Mouse (Mus musculus): Measurements from ENCODE around the gene Rph3a. TPM values are rescaled to one million over a fixed set of nuclear protein-coding genes. Genes with fewer than 3 reads are reported as not detected.
"Not testable (repeated sequence)": the region's sequence is repeated elsewhere in the genome, so short reads cannot be mapped to it uniquely, and the experiment has no call there.

Rph3a gene
- total and polyA plus RNA-seq, 3 experiments, result not detected

DNA sequence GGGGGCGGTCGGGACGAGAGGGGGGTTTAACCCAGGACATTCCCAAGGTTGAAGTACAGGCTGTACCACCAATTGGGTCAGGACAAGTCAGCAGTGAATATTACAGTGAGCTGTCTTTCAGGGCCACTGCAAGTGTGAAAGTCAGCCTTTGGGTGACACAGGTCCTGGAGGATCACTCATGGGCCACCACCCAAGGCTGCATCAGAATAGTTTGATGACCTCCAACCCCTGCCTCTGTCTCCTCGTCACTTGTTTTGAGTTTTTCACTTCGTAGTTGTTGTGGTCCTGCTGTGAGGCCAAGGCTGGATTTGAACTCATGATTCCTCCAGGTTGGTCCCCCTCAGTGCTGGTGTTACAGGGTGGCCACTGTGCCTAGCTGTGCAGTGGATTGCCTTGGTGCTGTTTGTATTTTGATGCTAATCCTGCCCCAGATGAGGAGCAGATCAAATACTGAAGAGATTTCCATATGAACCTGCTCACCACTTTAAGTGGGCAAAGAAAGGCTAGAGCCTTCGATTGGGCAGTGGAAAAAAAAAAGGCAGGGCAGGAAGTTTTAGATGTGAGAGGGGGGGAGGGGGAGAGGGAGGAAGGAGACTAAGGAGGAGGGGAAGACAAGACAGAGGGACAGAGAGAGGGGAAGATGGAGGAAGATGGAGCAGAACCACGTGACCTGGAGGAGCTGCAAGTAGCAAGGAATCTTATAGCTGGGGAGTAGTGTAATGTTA lies 101.5 kb downstream of the Rph3a start:
- dilution Hi-C loops (cut with MboI; ENCODE audit: extremely low pct_ligation_motif_present, extremely low pct_unique_long_range_greater_than_20kb, low sequenced_read_pairs), result no loop called here
- no peaks in the 10 kb centered on the region for H3K4me1 ChIP-seq (ENCODE audit: control insufficient read depth in 1 of 2, insufficient read depth in 2 of 2)
- H3K4me3 ChIP-seq (replicated peaks in 1 of 3; ENCODE audit: low read depth in 2 of 3, low read length in 2 of 3, poor library complexity in 1 of 3), result no peak overlapping the region
- in situ Hi-C loops (cut with MboI; ENCODE audit: low pct_ligation_motif_present, low pct_unique_long_range_greater_than_20kb, low sequenced_read_pairs), result no loop called here
- H3K9ac ChIP-seq (ENCODE audit: insufficient read depth, low read depth), result no peak overlapping the region
- no peaks in the 10 kb centered on the region for H3K9me3 ChIP-seq (replicated peaks; ENCODE audit: low read length)
- no peak for TF ChIP-seq ZKSCAN1 (IDR thresholded peaks at IDR 0.05; ENCODE audit: borderline replicate concordance, low read depth, low read length)
- no peak for TF ChIP-seq TCF12 (IDR thresholded peaks at IDR 0.05; ENCODE audit: low read depth, low read length)
- TF ChIP-seq ZMIZ1 (IDR thresholded peaks at IDR 0.05; ENCODE audit: low read depth, low read length), result no peak
- no peak for TF ChIP-seq CHD1 (IDR thresholded peaks at IDR 0.05; ENCODE audit: low read depth, low read length)
- no peak for TF ChIP-seq MAZ (IDR thresholded peaks at IDR 0.05; ENCODE audit: low read depth, low read length)
- TF ChIP-seq ZNF384 (IDR thresholded peaks at IDR 0.05; ENCODE audit: low read depth, low read length), result no peak
- TF ChIP-seq USF2 (conservative IDR thresholded peaks at IDR 0.05; ENCODE audit: low read depth, low read length), result no peak
- TF ChIP-seq IRF4 (IDR thresholded peaks at IDR 0.05; ENCODE audit: low read depth, low read length), result no peak
- no peak for TF ChIP-seq RAD21 (IDR thresholded peaks at IDR 0.05; ENCODE audit: low read depth, low read length)
- no peak for TF ChIP-seq ZC3H11A (IDR thresholded peaks at IDR 0.05; ENCODE audit: low read depth, low read length)
- no peak for TF ChIP-seq UBTF (IDR thresholded peaks at IDR 0.05; ENCODE audit: low read depth, low read length)
- TF ChIP-seq TBP (conservative IDR thresholded peaks at IDR 0.05; ENCODE audit: low read depth, low read length), result no peak
- TF ChIP-seq MYC (IDR thresholded peaks at IDR 0.05; ENCODE audit: low read depth, low read length), result no peak
- TF ChIP-seq HCFC1 (IDR thresholded peaks at IDR 0.05; ENCODE audit: low read depth, low read length), result no peak
- TF ChIP-seq NELFE (IDR thresholded peaks at IDR 0.05; ENCODE audit: low read depth, low read length), result no peak
- TF ChIP-seq CTCF (conservative IDR thresholded peaks at IDR 0.05 in 1 of 2, IDR thresholded peaks at IDR 0.05 in 1 of 2; ENCODE audit: low read depth in 2 of 2, low read length in 2 of 2), result no peak
- TF ChIP-seq USF1 (IDR thresholded peaks at IDR 0.05; ENCODE audit: low read depth, low read length), result no peak
- no peak for TF ChIP-seq JUND (conservative IDR thresholded peaks at IDR 0.05; ENCODE audit: low read depth, low read length)
- no peaks in the 10 kb centered on the region for H3K36me3 ChIP-seq (replicated peaks in 1 of 2; ENCODE audit: control insufficient read depth in 1 of 2, insufficient read depth in 1 of 2, low read length in 1 of 2)
- H3K4me2 ChIP-seq (ENCODE audit: insufficient read depth, low read depth, poor library complexity, severe bottlenecking), result no peak overlapping the region
- peaks cover 18% of the 10 kb centered on the region for H3K27me3 ChIP-seq (replicated peaks)
- no peak for DNase-seq (ENCODE audit: extremely low read depth)
- H3K27ac ChIP-seq (ENCODE audit: insufficient read depth, low read depth), result no peak overlapping the region
- no peaks in the 10 kb centered on the region for H3K79me2 ChIP-seq (replicated peaks; ENCODE audit: control insufficient read depth, extremely low read depth, insufficient read depth, poor library complexity, severe bottlenecking)

DNA sequence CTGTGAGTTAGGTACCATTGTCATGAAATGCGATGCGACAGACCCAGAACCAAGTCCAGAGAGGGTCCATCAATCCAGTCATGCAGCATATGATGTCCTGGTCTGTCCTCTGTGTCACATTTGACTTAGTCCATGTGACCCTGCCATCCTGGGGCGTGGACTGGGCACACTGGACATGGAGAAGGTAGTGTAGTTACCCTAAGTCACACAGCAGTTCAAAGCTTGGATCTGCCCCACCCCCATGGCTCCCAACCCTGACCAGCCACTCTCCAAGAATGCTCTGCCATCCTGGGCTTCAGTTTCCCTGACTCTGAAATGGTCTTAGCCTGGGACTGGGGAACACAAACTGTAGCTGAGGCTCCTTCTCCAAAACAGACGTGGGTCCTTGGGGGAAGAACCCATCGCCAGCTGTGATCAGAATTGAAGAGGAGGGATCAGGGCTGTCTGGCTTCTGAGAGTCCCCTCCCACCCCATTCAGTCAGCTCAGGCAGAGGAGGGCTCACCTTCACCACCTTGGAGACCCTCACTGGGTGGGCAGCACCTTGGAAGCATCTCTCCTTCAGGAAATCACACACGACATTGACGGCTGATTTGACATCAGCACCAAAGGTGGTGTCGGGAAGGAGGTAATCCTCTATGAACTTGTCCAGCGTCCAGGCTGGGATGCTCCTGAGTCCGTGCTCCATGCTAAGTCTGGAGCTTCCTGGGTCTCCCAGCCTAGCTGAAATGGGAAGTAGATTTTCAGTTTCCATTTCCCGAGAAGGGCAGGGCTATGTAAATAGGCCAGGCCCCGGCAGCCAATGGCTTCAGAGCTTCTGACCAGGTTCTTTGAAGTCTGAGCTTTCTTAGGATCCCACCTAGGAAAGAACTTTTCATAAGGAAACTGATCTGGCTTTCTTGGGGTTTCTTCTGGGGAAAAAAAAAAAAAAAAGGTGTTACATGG lies 102.8 kb downstream of the Rph3a start, which contains the start of gene Oas1a:
TSS of gene Oas1a (minus strand) at position 731 of the 943 bp plus-strand sequence.
- H3K9ac ChIP-seq (ENCODE audit: insufficient read depth, low read depth); H3K9me3 ChIP-seq (replicated peaks; ENCODE audit: low read length); H3K27ac ChIP-seq (ENCODE audit: insufficient read depth, low read depth); H3K4me3 ChIP-seq (replicated peaks in 1 of 3; ENCODE audit: low read depth in 2 of 3, low read length in 2 of 3, poor library complexity in 1 of 3); H3K36me3 ChIP-seq (replicated peaks in 1 of 2; ENCODE audit: control insufficient read depth in 1 of 2, insufficient read depth in 1 of 2, low read length in 1 of 2); DNase-seq (ENCODE audit: extremely low read depth); dilution Hi-C loops (cut with MboI; ENCODE audit: extremely low pct_ligation_motif_present, extremely low pct_unique_long_range_greater_than_20kb, low sequenced_read_pairs); H3K79me2 ChIP-seq (replicated peaks; ENCODE audit: control insufficient read depth, extremely low read depth, insufficient read depth, poor library complexity, severe bottlenecking); in situ Hi-C loops (cut with MboI; ENCODE audit: low pct_ligation_motif_present, low pct_unique_long_range_greater_than_20kb, low sequenced_read_pairs); H3K4me1 ChIP-seq (ENCODE audit: control insufficient read depth in 1 of 2, insufficient read depth in 2 of 2): not testable (repeated sequence)
- Histone ChIP-seq H3K27me3 (replicated peaks) (peaks cover 16% of the 10 kb centered on the region), H3K4me2 (ENCODE audit: insufficient read depth, low read depth, poor library complexity, severe bottlenecking) (peak within 1 kb of the TSS; percentile 50; the same call in 1 of the 2 replicates)

Measured in CH12.LX (cell line).